Mouse (Mus musculus) retina, adult 2 months (tissue): ENCODE data around the gene Birc6.

Experiments used
- DNase-seq: peaks from one replicate; pipeline ENCODE4 v3.0.0-alpha.2; 2012; ENCODE audit warnings: low read depth, low spot score

Gene Birc6

DNA sequence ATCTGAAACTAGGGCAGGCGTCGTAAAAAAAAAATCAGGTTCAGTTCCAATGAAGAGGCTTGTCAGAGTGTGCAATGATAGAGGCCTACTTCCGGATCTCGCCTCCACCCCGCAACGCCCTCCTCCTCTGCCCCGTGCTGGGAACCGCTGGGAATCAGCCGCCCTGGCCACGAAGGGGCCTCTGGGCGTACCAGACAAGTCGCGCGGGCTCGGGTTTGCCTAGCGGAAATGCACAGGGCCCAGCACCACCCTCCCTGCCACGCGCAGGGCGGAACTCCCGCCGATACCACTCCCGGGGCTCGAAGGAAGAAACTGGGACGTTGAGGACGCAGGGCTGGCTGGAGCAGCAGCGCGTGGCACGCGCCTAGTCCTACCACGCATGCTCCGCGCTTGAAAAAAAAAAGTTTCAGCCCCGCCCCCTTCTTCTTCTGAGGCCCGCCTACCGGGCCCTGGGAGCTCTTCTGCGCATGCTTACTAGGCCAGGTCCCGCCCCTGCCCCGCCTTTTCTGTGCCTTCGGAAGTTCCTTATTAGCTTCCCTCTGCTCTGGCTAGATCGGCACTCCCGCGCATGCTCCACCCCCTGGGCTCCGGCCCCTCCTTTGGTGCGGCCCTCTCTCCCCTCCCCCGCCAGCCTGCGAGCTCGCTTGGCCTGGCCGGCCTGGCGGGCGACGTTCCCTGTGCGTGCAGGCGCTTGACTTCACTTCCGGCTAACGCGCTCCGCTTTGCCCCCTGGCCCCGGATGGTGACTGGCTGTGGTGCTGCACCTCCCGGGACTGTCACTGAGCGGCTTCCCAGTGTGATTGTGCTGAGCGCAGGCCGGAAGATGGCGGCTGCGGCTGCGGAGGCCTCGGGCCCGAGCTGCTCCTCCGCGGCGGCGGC is at the start of gene Birc6:
TSS of gene Birc6 (plus strand) at position 567 of the 879 bp plus-strand sequence.
- DNase-seq: peak; percentile 99

DNA sequence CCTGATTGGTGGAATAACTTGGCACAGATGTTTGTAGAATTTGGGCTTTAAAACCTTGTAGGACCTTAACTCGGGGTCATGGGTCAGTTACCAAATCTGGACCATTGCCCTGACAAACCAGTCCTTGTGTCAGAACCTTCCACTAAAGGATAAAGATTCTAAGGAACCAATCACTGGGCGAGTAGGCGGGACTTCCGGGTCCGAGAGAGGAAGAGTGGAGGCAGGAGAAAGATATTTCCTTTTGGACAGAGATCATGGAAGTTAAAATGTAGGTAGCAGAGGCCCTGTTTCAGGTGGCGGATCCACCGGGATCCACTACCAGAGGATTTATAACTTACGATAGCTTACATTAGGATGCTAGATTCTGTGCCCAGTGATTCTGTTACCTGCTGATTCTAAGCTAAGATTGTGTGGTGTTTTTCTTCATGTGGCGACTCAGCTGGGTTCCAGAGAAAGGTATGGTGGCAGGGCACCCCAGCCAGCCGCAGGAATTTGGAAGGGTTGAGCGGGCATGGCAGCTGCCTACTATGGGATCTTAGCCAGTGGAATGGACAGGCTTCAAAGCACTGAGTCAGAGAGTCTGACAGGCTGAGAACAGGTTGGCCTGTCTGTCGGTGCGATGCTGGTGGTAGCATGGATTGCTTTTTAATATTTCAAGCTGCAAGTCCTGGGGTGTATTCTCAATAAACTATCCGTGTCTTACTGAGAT is 47.6 kb upstream of the Birc6 start:
- no peak for DNase-seq

DNA sequence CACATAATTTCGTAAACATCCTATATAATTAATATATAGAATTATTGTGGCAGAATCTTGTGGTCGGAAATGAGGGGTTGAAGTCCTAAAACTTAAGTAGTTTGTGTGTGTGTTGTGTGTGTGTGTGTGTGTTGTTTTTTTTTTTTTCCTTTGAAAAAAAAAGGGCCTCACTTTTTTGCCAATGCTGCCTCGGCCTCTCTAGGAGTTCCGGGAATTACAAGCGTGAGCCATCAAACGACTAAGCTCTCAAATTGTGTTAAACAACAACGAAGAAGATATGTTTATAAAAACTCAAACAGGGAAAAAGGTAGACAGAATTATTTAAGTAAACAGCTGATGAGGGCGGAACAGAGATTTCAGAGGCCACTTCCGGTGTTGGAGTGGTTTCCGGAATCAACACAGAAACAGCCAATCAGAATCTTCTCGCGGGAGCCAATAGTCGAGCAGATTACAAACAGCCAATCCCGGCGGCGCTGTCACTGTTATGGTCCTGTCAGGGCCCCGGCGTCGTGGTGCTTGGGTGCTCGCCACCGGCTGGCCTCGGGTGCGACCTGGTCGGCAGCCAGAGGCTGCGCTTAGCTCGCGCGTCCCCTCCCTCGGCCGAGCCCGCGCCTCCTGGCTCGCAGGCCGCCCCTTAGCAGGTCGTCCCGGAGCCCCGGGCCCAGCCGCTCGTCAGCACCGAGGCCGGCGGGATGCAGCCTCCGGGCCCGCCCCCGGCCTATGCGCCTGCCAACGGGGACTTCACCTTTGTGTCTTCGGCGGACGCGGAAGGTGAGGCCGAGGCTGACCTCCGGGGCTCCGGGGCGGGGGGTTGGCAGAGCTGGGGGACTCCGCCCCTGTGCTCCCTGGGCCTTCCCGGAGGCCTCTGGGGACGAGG is 38.8 kb upstream of the Birc6 start, which contains the start of gene Yipf4:
TSS of gene Yipf4 (plus strand) at position 470 of the 877 bp plus-strand sequence.
- peak; percentile 91 for DNase-seq

DNA sequence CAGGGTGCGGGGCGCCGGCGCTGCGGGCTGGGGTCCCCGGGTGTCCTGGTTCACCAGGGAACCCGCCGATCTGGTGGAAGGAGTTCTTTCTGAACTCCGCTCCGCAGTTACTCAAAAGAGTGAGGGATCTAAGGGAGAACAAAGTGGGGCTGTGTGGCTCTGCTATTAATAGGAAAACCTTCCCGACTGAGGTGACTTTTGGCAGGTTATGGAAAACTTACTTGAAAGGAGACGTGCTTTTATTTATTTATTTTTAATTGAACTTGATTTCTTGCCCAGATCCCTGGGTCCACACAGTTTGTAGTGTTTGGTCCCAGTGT is 38.2 kb upstream of the Birc6 start:
- DNase-seq: no peak

DNA sequence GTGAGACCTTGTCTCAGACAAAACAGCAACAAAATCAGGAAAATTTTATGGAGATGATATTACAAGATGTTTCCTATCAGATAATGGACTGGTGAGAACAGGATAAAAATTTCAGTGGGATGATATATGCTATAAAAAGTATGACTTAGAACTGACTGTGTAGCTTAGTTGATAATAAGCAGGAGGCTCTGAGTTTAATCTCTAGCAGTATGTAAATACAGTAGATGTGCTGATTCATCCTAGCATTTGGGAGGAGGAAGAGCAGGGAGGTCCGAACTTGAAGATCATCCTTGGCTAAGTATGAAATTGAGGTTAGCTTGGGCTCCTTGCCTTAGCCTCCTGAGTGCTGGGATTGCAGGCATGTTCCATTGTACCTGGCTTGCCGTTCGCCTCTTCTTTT is 36.5 kb upstream of the Birc6 start:
- no peak for DNase-seq

DNA sequence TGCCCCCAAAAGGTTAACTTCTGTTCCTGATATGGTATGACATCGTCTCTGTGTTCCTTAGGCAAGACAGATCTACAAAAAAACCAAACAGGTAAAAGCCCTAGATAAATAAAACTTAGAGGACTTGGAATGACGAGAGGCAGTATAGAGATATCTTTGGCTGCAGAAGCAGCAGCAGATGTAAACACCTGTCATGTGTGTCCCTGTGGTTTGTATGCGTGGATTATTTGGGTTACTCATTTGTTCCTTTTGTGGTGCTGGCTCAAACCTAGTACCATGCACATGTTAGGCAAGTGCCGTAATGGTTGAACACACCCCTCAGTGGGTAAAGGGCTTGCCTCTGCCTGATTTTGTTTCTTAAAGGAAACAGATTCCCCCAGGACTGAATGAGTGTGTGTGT is 27.9 kb upstream of the Birc6 start:
- no peak for DNase-seq

DNA sequence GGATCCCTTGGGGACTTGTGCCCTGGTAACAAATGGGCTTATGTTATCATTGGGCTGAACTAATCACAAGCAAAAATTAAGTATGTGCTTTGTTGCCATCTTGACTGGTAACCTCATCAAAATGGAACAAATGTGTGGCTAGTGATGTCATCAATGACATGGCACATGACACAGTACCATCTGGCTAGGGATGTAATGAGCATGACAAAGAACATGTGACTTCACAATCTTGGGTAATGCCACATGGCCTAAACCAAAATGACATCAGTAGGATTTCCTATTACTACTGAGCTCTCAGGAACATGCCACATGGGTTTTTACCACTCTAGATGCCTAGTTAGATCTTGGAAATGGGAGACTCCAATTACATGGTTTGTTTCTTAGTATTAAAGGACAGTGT is 27.0 kb upstream of the Birc6 start:
- DNase-seq: no peak

DNA sequence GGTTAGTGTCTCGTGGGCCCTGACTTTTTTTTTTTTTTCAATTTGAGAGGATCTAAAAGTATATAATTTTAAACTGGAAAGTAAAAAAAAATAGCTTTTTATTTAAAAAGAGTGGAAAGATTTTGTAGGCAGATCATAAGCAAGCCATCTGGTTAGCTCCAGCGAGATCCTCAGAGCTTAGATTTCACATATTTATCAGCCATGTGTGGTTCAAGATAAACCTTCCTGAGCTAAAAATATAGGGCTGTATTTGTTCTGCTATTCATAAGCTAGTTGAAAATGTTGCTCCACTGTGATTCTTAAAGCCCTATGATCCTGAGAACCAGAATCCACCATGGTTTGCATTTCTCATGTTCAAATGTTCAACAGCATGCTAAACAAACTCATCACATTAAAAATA is 20.2 kb upstream of the Birc6 start:
- DNase-seq: no peak

DNA sequence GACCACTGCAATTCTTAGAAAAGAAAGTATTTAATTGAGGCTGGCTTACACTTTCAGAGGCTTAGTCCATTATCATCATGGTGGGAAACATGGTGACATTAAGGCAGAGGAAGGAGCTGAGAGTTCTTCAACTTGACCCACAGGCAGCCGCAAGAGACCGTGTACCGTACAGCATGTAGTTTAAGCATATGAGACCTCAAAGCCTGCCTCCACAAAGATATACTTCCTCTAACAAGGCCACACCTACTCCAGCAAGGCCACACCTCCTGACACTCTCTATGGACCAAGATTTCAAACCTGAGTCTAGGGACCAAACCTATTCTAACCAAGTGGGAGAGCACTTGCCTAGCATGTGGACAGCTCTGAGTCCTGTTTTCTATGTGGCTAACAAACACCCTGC is 19.5 kb upstream of the Birc6 start:
- DNase-seq: no peak

DNA sequence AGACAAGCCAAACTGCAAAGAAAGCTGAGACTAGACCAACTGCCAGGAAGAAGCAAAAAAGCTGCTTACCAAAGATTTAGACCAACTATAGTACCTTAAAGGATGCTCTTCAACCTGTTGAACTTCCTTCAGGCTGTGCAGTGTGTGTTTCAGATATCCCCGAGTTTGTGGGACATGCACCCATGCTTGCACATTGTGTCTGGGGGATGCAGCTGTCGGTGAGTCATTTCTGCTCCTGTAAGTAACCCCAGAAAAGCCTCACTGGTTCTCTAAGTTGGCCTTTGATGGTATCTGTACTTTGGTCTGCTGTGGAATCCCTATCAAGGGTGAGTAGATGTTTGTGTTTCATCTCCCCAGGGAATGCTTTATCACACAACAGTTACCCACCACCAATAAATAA is 15.8 kb upstream of the Birc6 start:
- no peak for DNase-seq

DNA sequence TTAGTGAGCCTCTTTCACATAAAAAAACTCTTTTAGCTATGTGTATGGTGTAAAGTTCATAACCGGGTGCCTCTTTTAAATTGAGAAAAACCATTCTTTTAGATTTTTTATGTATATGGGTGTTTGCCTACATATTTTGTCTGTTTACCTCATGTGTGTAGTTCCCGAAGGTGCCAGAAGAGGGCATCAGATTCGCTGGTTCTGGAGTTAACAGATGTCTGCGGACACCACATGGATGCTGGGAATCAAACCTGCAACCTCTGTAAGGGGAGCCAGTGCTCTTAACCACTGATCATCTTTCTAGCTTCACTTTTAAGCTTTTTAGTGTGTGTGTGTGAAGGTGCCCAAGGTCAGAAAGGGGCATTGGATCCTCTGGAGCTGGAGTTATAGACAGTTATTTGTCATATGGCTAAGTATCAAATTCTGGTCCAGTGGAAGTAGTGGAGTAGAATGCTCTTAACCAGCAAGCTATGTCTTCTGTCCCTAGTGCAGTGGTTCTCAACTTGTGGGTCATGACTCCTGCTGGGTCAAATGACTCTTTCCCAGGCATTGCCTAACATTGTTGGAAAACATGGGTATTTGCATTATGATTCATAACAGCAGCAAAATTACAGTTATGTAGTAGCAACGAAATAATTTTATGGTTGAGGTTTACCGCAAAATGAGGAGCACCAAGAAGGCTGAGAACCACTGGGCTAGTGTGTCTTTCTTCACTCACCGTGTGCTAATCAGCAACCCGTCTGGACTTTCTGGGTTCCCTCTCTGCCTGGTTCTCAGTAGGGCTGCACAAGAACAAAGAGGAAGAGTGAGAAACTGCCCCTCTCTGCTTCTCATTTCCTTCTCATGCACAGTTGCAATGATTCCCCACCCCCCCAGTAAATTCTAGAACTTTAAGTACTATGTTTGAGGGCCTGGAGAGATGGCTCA is 5.0 kb upstream of the Birc6 start:
- DNase-seq: no peak

DNA sequence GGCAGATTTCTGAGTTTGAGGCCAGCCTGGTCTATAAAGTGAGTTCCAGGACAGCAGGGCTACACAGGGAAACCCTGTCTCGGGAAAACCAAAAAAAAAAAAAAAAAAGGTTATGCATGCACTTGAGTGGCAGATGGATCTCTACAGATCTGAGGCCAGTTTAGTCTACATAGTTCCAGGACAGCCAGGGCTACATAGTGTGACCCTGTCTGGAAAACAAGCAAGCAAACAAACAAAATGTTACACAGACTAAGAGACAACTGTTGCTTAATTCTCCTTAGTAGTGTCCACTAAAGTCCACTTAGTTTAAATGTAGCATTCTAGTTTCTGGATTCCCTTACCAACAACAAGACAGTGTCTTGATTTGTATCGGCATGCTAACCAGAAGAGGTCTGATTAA is 2.0 kb upstream of the Birc6 start:
- no peak for DNase-seq

DNA sequence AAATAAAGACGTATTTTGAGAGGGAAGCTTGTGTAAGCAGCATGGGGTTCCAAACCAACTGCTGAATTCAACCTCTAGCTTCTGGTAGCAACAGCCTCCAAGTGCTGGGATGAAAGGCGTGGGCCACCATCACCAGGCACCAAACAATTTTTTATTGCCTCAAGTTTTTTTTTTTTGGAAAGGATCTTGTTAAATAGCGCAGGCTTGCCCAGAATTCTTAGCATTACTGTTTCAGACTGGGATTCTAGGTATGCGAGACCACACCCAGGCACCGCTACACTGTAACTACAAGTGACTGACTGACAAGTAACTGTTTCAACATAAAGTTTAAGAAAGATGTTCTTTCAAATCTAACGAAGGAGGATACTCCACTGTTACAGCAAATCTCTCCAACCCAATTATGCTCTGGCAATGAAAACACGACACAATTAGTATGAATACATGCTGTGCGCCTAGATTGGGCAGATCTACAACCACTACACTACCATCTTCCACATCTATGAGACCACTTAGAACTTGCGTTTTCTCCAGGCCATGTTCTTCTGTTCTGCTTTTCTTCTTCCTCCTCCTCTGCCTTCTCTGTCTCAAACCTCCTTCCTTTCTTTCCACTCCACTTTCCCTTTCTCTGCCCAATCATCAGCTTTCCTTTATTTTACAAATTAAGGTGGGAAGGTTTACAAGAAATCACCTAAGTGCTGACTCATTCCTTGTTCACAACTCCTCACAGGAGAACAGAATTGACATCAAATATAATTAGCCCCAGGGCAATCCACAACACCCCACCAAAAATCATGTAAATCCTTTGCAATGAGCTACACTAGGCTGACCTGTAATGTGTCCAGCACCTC is 1.1 kb upstream of the Birc6 start:
- no peak for DNase-seq

DNA sequence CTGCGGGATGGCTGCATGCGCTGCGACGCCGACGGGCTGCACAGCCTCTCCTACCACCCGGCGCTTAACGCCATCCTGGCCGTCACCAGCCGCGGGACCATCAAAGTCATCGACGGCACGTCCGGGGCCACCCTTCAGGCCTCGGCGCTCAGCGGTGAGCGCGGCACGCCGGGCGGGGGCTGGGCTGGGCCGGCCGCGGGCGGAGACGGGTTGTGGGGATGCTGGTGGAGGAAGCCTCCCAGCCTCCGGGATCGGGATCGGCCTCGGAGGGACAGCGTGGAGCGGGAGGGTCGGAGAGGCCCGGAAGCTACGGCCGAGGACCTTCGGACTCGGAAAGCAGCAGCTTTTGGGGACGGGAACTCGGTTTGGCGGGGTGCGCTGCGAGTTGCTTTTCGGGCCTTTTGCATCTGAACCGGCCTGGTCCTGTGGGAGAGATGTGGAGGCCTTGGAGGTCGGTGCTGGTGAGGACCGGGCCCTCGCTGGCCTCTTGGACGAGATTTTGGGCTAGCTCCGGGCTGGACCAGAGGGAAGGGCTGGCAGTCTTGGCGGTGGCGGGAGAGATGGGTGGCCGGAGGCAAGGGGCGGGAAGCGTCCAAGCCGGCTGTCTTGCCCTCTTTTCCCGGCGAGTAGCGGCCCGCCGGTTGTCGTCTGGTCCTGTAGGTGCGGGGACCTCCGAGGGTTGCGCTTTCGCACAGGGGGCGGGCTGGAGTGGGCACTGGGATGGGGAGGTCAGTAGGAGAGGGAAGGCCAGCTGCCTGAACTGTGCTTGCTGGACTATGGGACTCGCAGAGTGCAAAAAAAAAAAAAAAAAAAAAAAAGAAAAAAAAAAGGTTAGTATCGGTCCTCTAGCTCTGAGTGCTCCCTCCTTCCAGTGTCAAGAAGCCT is 795 bp downstream of the Birc6 start:
- DNase-seq: peak; percentile 23

DNA sequence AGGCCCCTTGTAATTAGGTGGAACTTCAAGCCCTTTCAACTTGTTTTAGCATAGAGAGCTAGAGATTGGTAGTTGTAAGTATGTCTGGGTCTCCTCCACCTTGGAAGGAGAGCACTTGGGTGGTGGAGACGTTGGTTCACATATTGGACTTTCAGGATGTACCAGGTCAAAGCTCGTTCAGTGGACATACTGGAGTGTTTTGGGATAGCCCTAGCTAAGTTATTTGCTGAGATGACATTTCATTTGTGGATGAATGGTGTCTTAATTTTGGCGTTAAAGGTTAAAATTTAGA is 1.4 kb downstream of the Birc6 start:
- DNase-seq: no peak

DNA sequence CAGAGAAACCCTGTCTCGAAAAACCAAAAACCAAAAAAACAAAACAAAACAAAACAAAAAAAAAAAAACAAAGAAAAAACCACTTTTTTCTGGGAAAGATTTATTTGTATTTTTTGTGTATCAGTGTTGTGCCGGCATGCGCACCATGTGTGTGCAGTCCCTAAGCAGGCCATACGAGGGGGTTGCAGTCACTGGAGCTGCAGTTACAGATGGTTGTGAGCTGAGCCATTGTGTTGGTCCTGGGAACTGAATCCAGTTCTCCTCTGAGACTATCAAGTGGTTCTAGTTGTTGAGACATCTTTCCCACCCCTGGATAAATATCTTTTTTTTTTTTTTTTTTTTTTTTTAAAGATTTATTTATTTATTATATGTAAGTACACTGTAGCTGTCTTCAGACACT is 6.9 kb downstream of the Birc6 start:
- no peak for DNase-seq

DNA sequence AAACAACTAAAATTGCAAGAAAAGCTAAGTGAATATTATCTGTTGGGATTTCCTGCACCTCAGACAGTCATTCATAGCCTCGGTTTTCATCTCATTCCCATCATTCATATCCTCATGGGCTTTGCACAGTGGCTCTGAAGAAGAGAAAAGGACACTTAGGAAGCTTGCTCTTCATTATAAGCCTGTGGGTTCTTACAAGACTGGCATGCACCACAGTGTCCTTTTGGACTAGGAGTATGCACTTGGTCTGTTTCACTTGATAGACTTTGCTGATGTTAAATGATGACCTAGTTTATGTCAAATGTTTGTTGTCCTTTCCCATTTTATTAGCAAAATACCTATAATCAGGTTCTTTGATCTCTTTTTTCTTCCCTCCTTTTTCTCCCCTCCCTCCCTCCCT is 9.4 kb downstream of the Birc6 start:
- DNase-seq: no peak

DNA sequence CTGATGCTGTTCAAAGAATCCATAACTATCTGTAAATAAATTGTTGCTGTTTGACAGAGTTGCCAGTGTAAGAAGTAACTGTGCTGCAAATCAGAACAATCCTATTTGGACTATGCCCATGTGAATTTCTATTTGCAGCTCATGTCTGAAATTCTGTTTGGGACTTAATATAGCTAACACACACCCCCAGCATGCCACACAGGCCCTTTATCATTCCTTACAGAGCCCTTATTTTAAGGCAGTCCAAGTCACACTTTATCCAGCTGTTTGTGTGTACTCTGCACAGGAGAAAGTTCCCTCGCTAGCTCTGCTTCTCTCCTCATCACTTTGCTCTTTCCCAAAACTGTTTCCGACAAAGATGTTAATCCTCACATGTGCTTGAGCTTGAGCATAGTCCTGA is 15.5 kb downstream of the Birc6 start:
- no peak for DNase-seq

DNA sequence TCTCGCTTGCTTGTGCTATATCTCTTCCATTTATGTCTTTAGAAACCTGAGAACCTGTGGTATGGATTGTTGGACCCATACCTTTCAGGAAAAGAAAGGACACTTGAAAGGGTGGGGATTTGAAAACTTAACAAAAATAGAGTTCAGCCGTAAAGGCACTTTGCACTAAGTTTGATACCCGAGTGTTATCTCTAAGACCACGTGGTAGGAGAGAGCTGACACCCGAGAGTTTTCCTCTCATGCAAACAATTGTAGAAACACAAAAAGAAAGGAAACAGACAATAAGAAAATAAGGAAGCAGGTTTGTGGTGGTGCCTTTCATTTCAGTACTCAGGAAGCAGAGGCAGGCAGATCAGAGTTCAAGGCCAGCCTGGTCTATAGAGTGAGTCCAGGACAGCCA is 26.0 kb downstream of the Birc6 start:
- no peak for DNase-seq
